Mouse (Mus musculus) CH12.LX (cell line): ENCODE data around the gene Glyctk. TPM values are rescaled to one million over a fixed set of nuclear protein-coding genes. Genes with fewer than 3 reads are reported as not detected.

Source experiments
- DNase-seq: peaks from one replicate; pipeline ENCODE4 v3.0.0-alpha.2; 2013; ENCODE audit errors: extremely low read depth
- H3K27ac ChIP-seq: 2 replicates; pipeline ENCODE4 v1.5.1; 2012; ENCODE audit warnings: low read depth, mild to moderate bottlenecking, control low read depth, moderate library complexity; ENCODE audit not compliant: insufficient read depth
- H3K27me3 ChIP-seq: replicated peaks from 2 replicates; pipeline ENCODE3; 2012; ENCODE audit warnings: inconsistent platforms
- H3K36me3 ChIP-seq, 2 experiments: replicated peaks in 1 of 2; 2 replicates each; pipeline versions ENCODE3 to v1.6.1; 2012; ENCODE audit warnings: inconsistent platforms in 1 of 2, low read length in 1 of 2, mild to moderate bottlenecking in 1 of 2, mixed read lengths in 1 of 2, moderate library complexity in 1 of 2; ENCODE audit not compliant: control insufficient read depth in 1 of 2, insufficient read depth in 1 of 2
- H3K4me1 ChIP-seq, 2 experiments: 2 replicates each; pipeline ENCODE4 v1.6.1; 2012; ENCODE audit warnings: inconsistent platforms in 1 of 2, moderate library complexity in 1 of 2; ENCODE audit not compliant: insufficient read depth in 2 of 2, control insufficient read depth in 1 of 2
- H3K4me2 ChIP-seq: 2 replicates; pipeline ENCODE4 v1.6.1; 2012; ENCODE audit warnings: low read depth, mild to moderate bottlenecking, control low read depth; ENCODE audit not compliant: poor library complexity, insufficient read depth, severe bottlenecking
- H3K4me3 ChIP-seq, 3 experiments: fragments of 150-350 bp in 1 of 3; sonication (generic) in 1 of 3; replicated peaks in 1 of 3; 2 replicates each; pipeline versions ENCODE3 to v1.5.1; 2011 to 2012; ENCODE audit warnings: low read depth in 2 of 3, low read length in 2 of 3, mild to moderate bottlenecking in 2 of 3, moderate library complexity in 2 of 3, control low read depth in 1 of 3, improper control_type of control experiment in 1 of 3, inconsistent platforms in 1 of 3, mixed read lengths in 1 of 3; ENCODE audit not compliant: poor library complexity in 1 of 3
- H3K79me2 ChIP-seq: replicated peaks from 2 replicates; pipeline ENCODE4 v1.6.1; 2012; ENCODE audit warnings: mild to moderate bottlenecking, moderate library complexity; ENCODE audit not compliant: control insufficient read depth, poor library complexity, insufficient read depth, severe bottlenecking; ENCODE audit errors: extremely low read depth
- H3K9ac ChIP-seq: 2 replicates; pipeline ENCODE4 v1.6.1; 2012; ENCODE audit warnings: low read depth, mild to moderate bottlenecking, control low read depth, moderate library complexity; ENCODE audit not compliant: insufficient read depth
- H3K9me3 ChIP-seq: replicated peaks from 2 replicates; pipeline ENCODE3; 2012; ENCODE audit warnings: low read length, inconsistent platforms, mixed read lengths
- CHD1 ChIP-seq: IDR thresholded peaks from 2 replicates; pipeline ENCODE4 v1.6.1; 2012; ENCODE audit warnings: low read depth, low read length, improper control_type of control experiment, inconsistent platforms
- CTCF ChIP-seq, 2 experiments: IDR thresholded peaks in 1 of 2; conservative IDR thresholded peaks in 1 of 2; 2 replicates each; pipeline ENCODE4 v1.5.1; 2011 to 2012; ENCODE audit warnings: low read depth in 2 of 2, low read length in 2 of 2, improper control_type of control experiment in 1 of 2, inconsistent platforms in 1 of 2, mild to moderate bottlenecking in 1 of 2, moderate library complexity in 1 of 2
- ETS1 ChIP-seq: conservative IDR thresholded peaks from 2 replicates; pipeline ENCODE4 v1.6.1; 2012; ENCODE audit warnings: low read depth, mild to moderate bottlenecking, inconsistent platforms, low read length, improper control_type of control experiment, moderate library complexity
- GABPA ChIP-seq: IDR thresholded peaks from 2 replicates; pipeline ENCODE4 v1.6.1; 2012; ENCODE audit warnings: low read depth, low read length, improper control_type of control experiment, inconsistent platforms; ENCODE audit not compliant: insufficient replicate concordance
- HCFC1 ChIP-seq: IDR thresholded peaks from 2 replicates; pipeline ENCODE4 v1.6.1; 2012; ENCODE audit warnings: low read depth, mild to moderate bottlenecking, inconsistent platforms, low read length, improper control_type of control experiment
- IRF4 ChIP-seq: IDR thresholded peaks from 2 replicates; pipeline ENCODE4 v1.6.1; 2014; ENCODE audit warnings: low read depth, mild to moderate bottlenecking, inconsistent platforms, low read length, improper control_type of control experiment
- JUN ChIP-seq: IDR thresholded peaks from 2 replicates; pipeline ENCODE4 v1.6.1; 2011; ENCODE audit warnings: low read depth, mild to moderate bottlenecking, low read length, improper control_type of control experiment, moderate library complexity; ENCODE audit not compliant: insufficient read depth
- KAT2A ChIP-seq: IDR thresholded peaks from 2 replicates; pipeline ENCODE4 v1.6.1; 2012; ENCODE audit warnings: low read length, improper control_type of control experiment, inconsistent platforms; ENCODE audit not compliant: insufficient replicate concordance
- MAX ChIP-seq: IDR thresholded peaks from 2 replicates; pipeline ENCODE4 v1.6.1; 2011; ENCODE audit warnings: low read length, improper control_type of control experiment
- MAZ ChIP-seq: IDR thresholded peaks from 2 replicates; pipeline ENCODE4 v1.6.1; 2012; ENCODE audit warnings: low read depth, mild to moderate bottlenecking, inconsistent platforms, low read length, improper control_type of control experiment, moderate library complexity
- NELFE ChIP-seq: IDR thresholded peaks from 2 replicates; pipeline ENCODE4 v1.6.1; 2011; ENCODE audit warnings: low read depth, low read length, improper control_type of control experiment
- NRF1 ChIP-seq: IDR thresholded peaks from 2 replicates; pipeline ENCODE4 v1.6.1; 2014; ENCODE audit warnings: low read depth, mild to moderate bottlenecking, inconsistent platforms, low read length, improper control_type of control experiment, moderate library complexity
- POLR2A ChIP-seq: IDR thresholded peaks from 2 replicates; pipeline ENCODE4 v1.6.1; 2011; ENCODE audit warnings: low read depth, mild to moderate bottlenecking, improper control_type of control experiment, low read length
- RCOR1 ChIP-seq: conservative IDR thresholded peaks from 2 replicates; pipeline ENCODE4 v1.6.1; 2012; ENCODE audit warnings: low read depth, mild to moderate bottlenecking, inconsistent platforms, low read length, improper control_type of control experiment
- SMC3 ChIP-seq: IDR thresholded peaks from 2 replicates; pipeline ENCODE4 v1.6.1; 2011; ENCODE audit warnings: low read depth, low read length, improper control_type of control experiment
- TBP ChIP-seq: conservative IDR thresholded peaks from 2 replicates; pipeline ENCODE4 v1.6.1; 2011; ENCODE audit warnings: low read depth, low read length, improper control_type of control experiment
- UBTF ChIP-seq: IDR thresholded peaks from 2 replicates; pipeline ENCODE4 v1.6.1; 2012; ENCODE audit warnings: low read depth, mild to moderate bottlenecking, inconsistent platforms, low read length, improper control_type of control experiment, moderate library complexity
- USF1 ChIP-seq: IDR thresholded peaks from 2 replicates; pipeline ENCODE4 v1.6.1; 2014; ENCODE audit warnings: low read depth, mild to moderate bottlenecking, inconsistent platforms, low read length, improper control_type of control experiment
- ZNF384 ChIP-seq: IDR thresholded peaks from 2 replicates; pipeline ENCODE4 v1.6.1; 2012; ENCODE audit warnings: low read depth, low read length, improper control_type of control experiment, inconsistent platforms
- dilution Hi-C: fragments of 300-500 bp; cut with MboI; formaldehyde crosslinking; loops from 2 replicates; pipeline ENCODE4 v1.14.3; 2020; ENCODE audit warnings: low sequenced_read_pairs; ENCODE audit not compliant: extremely low pct_unique_long_range_greater_than_20kb, extremely low pct_ligation_motif_present
- in situ Hi-C: fragments of 300-500 bp; cut with MboI; formaldehyde crosslinking; loops from 3 replicates; pipeline ENCODE4 v1.14.3; 2019; ENCODE audit warnings: low sequenced_read_pairs, low pct_ligation_motif_present, low pct_unique_long_range_greater_than_20kb, mixed read lengths
- polyA plus RNA-seq: library from polyadenylated mRNA; unstranded; fragments of >175 nt; gene quantifications from 2 replicates; pipeline ENCODE4 v1.2.1, GENCODE M21; 2012; ENCODE audit warnings: low read depth; ENCODE audit not compliant: insufficient read length
- total RNA-seq, 2 experiments: library from RNA; depleted of rRNA; stranded (reverse); fragments of 300-350 nt in 1 of 2; fragments of >200 nt in 1 of 2; gene quantifications; 2 replicates each; pipeline ENCODE4 v1.2.3; 2012 to 2014

Gene Glyctk
- total and polyA plus RNA-seq, 3 experiments: 2.8 to 3.0 (median 3.0) TPM

DNA sequence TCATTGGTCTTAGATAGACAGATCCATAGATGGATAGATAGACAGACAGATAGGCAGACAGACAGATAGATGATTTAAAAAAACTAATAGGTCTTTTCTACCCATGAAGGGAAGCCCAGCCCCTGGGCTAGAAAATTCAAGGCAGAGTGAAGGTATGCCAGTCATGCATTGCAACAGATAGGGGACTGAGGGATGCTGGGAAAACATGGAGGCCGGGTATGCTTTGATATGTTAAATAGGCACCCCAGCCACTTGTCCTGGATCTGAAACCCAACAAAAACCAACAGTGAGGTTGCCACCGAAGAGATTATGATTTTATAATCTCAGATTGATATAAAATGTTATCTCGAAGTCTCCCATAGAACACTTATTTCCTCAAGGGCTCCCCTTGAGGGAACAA lies 9.3 kb upstream of the Glyctk start:
- no peaks in the 10 kb centered on the region for H3K9me3 ChIP-seq
- H3K27me3 ChIP-seq: no peaks in the 10 kb centered on the region
- no peak overlapping the region for H3K9ac ChIP-seq
- in situ Hi-C loops: loop anchor here (10.0 kb wide), 1 partner anchor 108 kb away; no protein-coding TSS in a partner anchor
- H3K27ac ChIP-seq: no peak overlapping the region
- peaks cover 0 to 10% of the 10 kb centered on the region in 2 experiments; a peak in 2 of 4 replicates for H3K4me1 ChIP-seq
- peaks cover 12% of the 10 kb centered on the region for H3K79me2 ChIP-seq
- H3K4me3 ChIP-seq: no peak overlapping the region
- TF ChIP-seq RCOR1 (no peak), NELFE (no peak), MAX (no peak), MAZ (no peak), GABPA (no peak), SMC3 (no peak), ETS1 (no peak), TBP (no peak), POLR2A (no peak), NRF1 (no peak), UBTF (no peak), KAT2A (no peak), ZNF384 (no peak), CHD1 (no peak), IRF4 (no peak), HCFC1 (no peak), CTCF (conservative IDR thresholded peaks at IDR 0.05 in 1 of 2, IDR thresholded peaks at IDR 0.05 in 1 of 2; ENCODE audit: low read depth in 2 of 2, low read length in 2 of 2) (no peak), USF1 (no peak), JUN (no peak)
- no peak overlapping the region for H3K4me2 ChIP-seq
- H3K36me3 ChIP-seq: no peaks in the 10 kb centered on the region
- no peak for DNase-seq
- dilution Hi-C loops: no loop called here

GRCm38 (mm10) chr9:106166709-106167108 lies 8.8 kb upstream of the Glyctk start:
- dilution Hi-C loops: no loop called here

More at GRCm38 (mm10) chr9:106166709-106167108, 8.8 kb upstream of the Glyctk start:
- TF ChIP-seq USF1 (no peak), RCOR1 (no peak)
- H3K4me2 ChIP-seq: no peak overlapping the region
- H3K4me3 ChIP-seq: no peak overlapping the region
- peaks cover 0 to 10% of the 10 kb centered on the region in 2 experiments; a peak in 2 of 4 replicates for H3K4me1 ChIP-seq
- in situ Hi-C loops: loop anchor here (10.0 kb wide), 1 partner anchor 108 kb away; no protein-coding TSS in a partner anchor
- H3K36me3 ChIP-seq: no peaks in the 10 kb centered on the region
- no peak overlapping the region for H3K27ac ChIP-seq
- DNase-seq: no peak
- H3K9ac ChIP-seq: no peak overlapping the region
- no peaks in the 10 kb centered on the region for H3K27me3 ChIP-seq
- H3K9me3 ChIP-seq: no peaks in the 10 kb centered on the region
- H3K79me2 ChIP-seq: peaks cover 7% of the 10 kb centered on the region
